Mouse (Mus musculus): Measurements from ENCODE around the gene Rsph6a.

- TF ChIP-seq CTCF (IDR thresholded peaks at IDR 0.05; ENCODE audit: low read depth): no peak
- TF ChIP-seq EP300 (IDR thresholded peaks at IDR 0.05; ENCODE audit: low read depth): no peak
Measured at GRCm38 (mm10) chr7:19044616-19045015, 9.9 kb upstream of the Rsph6a start.
